ENCODE assay signal across 13 mouse cellular contexts in the genomic region with DNA sequence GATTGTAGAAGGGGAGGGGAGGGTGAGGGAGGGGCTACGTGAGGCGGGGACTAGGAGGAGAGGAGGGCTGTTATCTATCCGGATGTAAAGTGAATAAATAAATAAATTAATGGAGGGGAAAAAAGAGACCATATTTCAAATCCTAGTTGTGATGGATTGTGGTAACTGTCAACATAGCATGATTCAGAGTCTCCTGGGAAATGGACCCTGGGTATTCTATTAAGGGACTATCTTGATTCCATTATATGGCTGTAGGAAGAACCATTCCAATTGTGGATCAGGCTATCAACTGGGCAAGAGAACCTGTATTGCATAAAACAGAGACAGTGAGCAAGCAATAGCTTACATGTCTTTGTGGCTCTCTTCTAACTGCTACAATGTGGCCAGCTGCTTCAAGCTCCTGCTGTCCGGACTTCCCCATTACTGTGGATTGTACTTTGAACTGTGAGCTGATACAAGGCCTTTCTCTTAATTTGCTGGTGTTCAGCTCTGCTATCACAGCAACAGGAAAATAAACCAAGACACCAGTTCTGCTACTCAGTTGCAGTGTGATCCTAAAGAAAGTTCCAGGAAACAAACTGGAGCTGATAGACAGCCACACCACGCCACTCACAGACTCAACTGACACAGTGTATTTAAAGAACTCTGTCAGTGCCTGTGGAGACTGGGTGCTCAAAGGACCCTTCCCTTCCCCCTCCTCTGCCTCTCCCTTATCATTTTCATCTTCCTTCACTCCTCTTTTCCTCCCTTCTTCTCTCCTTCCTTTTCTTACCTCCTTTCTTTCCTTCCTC.
A peak's percentile ranks its signal among the peaks of the same experiment; 100 is the strongest.
DNase-seq lines count a peak whose midpoint lies in the region; ATAC-seq and TF ChIP-seq lines count a peak whose summit lies in the region.
"Had no signal": no experiment of that assay in that cellular context is flagged by ENCODE, and none has a peak within 500 bp of the region (broad histone marks: within the 10 kb centered on the region; RNA-seq: fewer than 3 reads in every experiment).

No protein-coding gene starts in this region.

- peaks cover 6% of the 10 kb centered on the region; the same call in 1 of the 2 replicates for H3K4me1 ChIP-seq in kidney, postnatal 0 days (replicated peaks; ENCODE audit: insufficient read depth, low read length)
- peaks cover 51% of the 10 kb centered on the region for H3K4me1 ChIP-seq in liver, embryonic 12.5 days
- H3K4me1 ChIP-seq in small intestine, adult 2 months (ENCODE audit: control insufficient read depth, insufficient read depth, insufficient read length, low read length), result peaks cover 16% of the 10 kb centered on the region

- no peaks in the 10 kb centered on the region for H3K9me3 ChIP-seq in kidney, postnatal 0 days (replicated peaks; ENCODE audit: low read length)
- H3K9me3 ChIP-seq in liver, embryonic 12.5 days (replicated peaks), result no peaks in the 10 kb centered on the region
- H3K9me3 ChIP-seq: lung, embryonic 15.5 days; midbrain, embryonic 13.5 days had no signal

- H3K4me3 ChIP-seq in kidney, postnatal 0 days (replicated peaks; ENCODE audit: low read depth, low read length), result no peak overlapping the region
- no peak overlapping the region for H3K4me3 ChIP-seq in liver, embryonic 12.5 days
- no peak overlapping the region for H3K4me3 ChIP-seq in small intestine, adult 2 months (ENCODE audit: low read depth, low read length)
- H3K4me3 ChIP-seq: lung, embryonic 15.5 days; midbrain, embryonic 13.5 days had no signal

- H3K27ac ChIP-seq in kidney, postnatal 0 days, result no peak overlapping the region
- H3K27ac ChIP-seq in liver, embryonic 12.5 days, result peak overlapping the region; percentile 54
- peak overlapping the region; percentile 98 for H3K27ac ChIP-seq in small intestine, adult 2 months (ENCODE audit: insufficient read depth, low read depth, low read length)
- H3K27ac ChIP-seq: lung, embryonic 15.5 days; midbrain, embryonic 13.5 days had no signal

- H3K36me3 ChIP-seq in kidney, postnatal 0 days (ENCODE audit: insufficient read depth, low read length), result no peaks in the 10 kb centered on the region
- H3K36me3 ChIP-seq in liver, embryonic 12.5 days, result no peaks in the 10 kb centered on the region
- no peaks in the 10 kb centered on the region for H3K36me3 ChIP-seq in small intestine, adult 2 months (ENCODE audit: control insufficient read depth, insufficient read depth, low read length)
- H3K36me3 ChIP-seq: lung, embryonic 15.5 days; midbrain, embryonic 13.5 days had no signal

- TF ChIP-seq CTCF in kidney, postnatal 0 days (IDR thresholded peaks at IDR 0.05; ENCODE audit: low read depth), result no peak
- TF ChIP-seq CTCF in brain, embryonic 14.5 days (IDR thresholded peaks at IDR 0.05; ENCODE audit: borderline replicate concordance, extremely low read depth, insufficient read depth, insufficient read length), result no peak
- no peak for TF ChIP-seq CTCF in small intestine, adult 2 months (IDR thresholded peaks at IDR 0.05; ENCODE audit: extremely low read depth, insufficient read length, insufficient replicate concordance, low read depth, low read length)

- ATAC-seq in kidney, postnatal 0 days (replicated peaks; ENCODE audit: low FRiP score, low read depth), result no peak
- ATAC-seq in liver, embryonic 12.5 days, result peak; percentile 36; the same call in 1 of the 2 replicates
- ATAC-seq: midbrain, embryonic 13.5 days had no signal

- H3K27me3 ChIP-seq in kidney, postnatal 0 days (ENCODE audit: insufficient read depth, low read length), result no peaks in the 10 kb centered on the region
- H3K27me3 ChIP-seq in liver, embryonic 12.5 days (replicated peaks), result no peaks in the 10 kb centered on the region
- no peaks in the 10 kb centered on the region for H3K27me3 ChIP-seq in small intestine, adult 2 months (ENCODE audit: control insufficient read depth, insufficient read depth, low read length)
- H3K27me3 ChIP-seq: lung, embryonic 15.5 days had no signal

- no peak for TF ChIP-seq POLR2A in brain, embryonic 14.5 days (IDR thresholded peaks at IDR 0.05; ENCODE audit: borderline replicate concordance, extremely low read depth, insufficient read depth, insufficient read length, poor library complexity, severe bottlenecking)
- no peak for TF ChIP-seq POLR2A in small intestine, adult 2 months (IDR thresholded peaks at IDR 0.05; ENCODE audit: low read depth, low read length)

- no peak overlapping the region for H3K9ac ChIP-seq in kidney, postnatal 0 days (ENCODE audit: low read depth, low read length)
- H3K9ac ChIP-seq in liver, embryonic 12.5 days, result no peak overlapping the region
- H3K9ac ChIP-seq: lung, embryonic 15.5 days; midbrain, embryonic 13.5 days had no signal

- 55% methylated on average over 5 of the region's 5 CpGs for WGBS in kidney, postnatal 0 days
- 28% methylated on average over 5 of the region's 5 CpGs for WGBS in liver, embryonic 12.5 days (ENCODE audit: insufficient replicate concordance)
- WGBS in small intestine, adult 2 months, result 25% methylated on average over 5 of the region's 5 CpGs

- no peak overlapping the region for H3K4me2 ChIP-seq in kidney, postnatal 0 days (ENCODE audit: low read length)
- peak overlapping the region; percentile 1; the same call in 1 of the 2 replicates for H3K4me2 ChIP-seq in liver, embryonic 12.5 days
- H3K4me2 ChIP-seq: lung, embryonic 15.5 days; midbrain, embryonic 13.5 days had no signal

- DNase-seq in kidney, postnatal 0 days (ENCODE audit: low spot score), result peak; percentile 22
- DNase-seq in kidney, adult 11 months, result no peak
- DNase-seq in brain, embryonic 14.5 days (ENCODE audit: low read depth), result peak; percentile 41
- DNase-seq in right cerebral cortex, postnatal 14 days, result no peak
- DNase-seq in testis, postnatal 10 days (ENCODE audit: low spot score), result no peak
- no peak for DNase-seq in cerebellum, adult 8-10 months
- DNase-seq: adrenal gland, postnatal 36 days; cerebellum, adult 11-12 months; heart, postnatal 36 days had no signal

Comparison
In these comparisons a context has a peak if more than half of its experiments do, and no peak if none do; other contexts are left out.
1. DNase-seq: peak in kidney, postnatal 0 days (single experiment) and brain, embryonic 14.5 days (single experiment); none in kidney, adult 11 months (single experiment), right cerebral cortex, postnatal 14 days (single experiment), testis, postnatal 10 days (single experiment) and cerebellum, adult 8-10 months (single experiment).